Mouse (Mus musculus) liver, adult (tissue): Measurements from ENCODE around the gene Lhx5.

Source experiments
- GATA4 ChIP-seq: IDR thresholded peaks from 2 replicates; pipeline ENCODE4 v1.6.1; 2014; ENCODE audit warnings: mild to moderate bottlenecking, low read length; ENCODE audit not compliant: insufficient replicate concordance

The Lhx5 gene

DNA sequence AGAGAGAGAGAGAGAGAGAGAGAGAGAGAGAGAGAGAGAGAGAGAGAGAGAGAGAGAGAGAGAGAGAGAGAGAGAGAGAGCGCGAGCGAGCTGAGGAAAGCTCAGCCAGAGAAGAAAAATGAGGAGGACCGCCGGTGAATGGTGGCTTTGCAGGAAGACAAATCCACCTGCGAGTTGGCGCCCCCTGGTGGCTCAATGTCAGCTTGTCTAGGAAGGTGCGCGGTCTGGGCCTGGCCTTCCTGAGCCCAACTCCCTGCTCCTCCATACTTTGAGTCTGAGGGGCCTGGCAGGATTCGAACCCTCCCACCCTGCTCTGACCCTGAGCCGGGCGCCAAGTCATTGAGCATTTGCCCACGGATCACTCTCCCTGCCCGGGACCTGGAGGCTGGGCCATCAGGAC is 9.2 kb downstream of the Lhx5 start:
- TF ChIP-seq GATA4 = no peak

DNA sequence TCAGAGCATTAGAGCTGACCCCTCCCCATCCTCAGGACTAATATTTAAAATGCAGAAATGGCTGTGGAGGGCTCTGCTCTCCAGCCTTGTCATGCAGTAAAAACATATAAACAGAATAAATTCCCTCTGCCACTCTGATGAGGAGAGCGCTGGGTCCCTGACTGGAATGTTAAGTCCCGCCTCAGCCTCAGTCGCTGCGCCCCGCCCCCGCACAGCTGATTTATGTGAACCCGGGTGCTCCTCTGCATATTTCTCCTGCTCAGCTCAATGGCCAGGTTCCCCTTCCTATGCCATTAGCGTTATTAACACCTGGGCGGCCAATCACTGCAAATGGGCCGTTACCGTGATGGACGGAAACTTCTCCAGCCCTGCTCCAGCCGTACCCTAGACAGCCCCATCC is 15.8 kb downstream of the Lhx5 start:
- no peak for TF ChIP-seq GATA4

DNA sequence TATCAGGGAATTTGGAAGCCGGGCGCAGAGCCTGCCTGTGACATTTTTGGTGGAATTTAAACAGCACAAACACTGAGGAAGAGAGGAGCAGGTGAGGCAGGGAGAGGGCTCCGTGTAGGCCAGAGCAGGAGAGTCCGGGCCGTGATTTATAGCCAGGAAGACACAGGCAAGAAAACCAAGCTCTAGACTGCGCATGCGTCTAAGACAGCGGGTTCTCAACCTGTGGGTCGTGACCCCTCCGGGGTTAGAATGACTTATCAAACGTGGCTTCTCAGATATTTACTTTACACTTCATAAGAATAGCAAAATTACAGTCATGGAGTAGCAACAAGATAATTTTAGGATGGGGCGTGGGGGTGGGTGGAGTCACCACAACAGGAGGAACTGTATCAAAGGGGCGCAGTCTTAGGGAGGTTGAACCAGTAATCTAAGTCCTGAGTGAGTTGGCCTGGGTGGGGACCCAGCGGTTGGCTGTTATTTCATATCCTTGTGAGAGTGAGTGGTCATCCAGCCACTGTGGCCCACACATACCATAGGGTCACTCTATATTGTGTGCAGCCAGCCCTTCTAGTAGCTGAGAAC is 23.3 kb downstream of the Lhx5 start:
- TF ChIP-seq GATA4 = no peak

DNA sequence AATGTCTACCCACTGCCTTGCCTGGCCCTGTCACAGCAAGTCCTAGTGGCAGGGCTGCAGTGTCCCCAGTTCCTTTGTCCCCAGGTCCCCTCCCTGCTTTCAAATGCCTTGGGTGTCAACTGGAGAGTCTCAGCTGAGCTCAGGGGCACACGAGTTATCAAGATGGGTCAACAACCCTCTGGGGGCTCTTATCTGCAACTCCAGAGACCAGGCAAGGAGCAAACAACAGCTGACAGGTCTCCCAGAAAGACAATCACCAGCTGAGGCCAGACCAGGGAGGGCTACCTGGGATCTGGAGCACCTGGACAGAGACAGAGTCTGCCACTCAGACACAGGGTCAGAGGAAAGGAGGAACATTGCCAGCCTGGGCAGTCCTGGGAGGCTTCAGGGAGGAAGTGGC is 24.8 kb downstream of the Lhx5 start:
- no peak for TF ChIP-seq GATA4

DNA sequence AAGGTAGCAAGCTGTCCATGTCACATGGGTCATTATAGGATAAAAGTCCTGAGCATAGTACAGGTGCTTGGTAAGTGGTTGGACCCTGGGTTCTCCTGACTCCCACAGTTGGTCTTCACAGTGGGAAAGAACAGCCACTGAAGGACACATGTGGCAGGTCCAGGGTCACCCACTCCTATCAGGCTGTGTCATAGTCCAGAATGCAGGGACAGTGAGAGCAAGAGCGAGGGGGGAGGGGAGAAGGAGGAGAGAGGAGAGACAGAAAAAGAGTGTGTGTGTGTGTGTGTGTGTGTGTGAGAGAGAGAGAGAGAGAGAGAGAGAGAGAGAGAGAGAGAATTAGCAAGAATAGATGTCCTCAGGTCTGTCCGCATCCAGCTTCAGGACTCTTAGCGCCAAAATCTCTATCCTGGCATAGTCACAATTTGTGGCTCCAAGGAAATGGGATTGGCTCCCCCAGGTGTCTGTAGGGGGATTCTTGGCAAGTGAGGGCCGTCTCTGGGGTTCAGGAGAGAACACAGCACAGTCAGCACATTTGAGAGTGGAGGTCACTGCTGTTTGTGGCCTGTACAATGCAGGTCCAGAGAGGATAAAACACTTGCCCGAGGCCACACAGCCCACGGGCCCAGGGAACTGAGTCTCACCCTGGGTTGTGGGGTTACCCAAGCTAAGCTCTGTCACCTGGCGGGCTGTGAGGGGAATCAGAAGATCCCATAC is 25.5 kb downstream of the Lhx5 start:
- no peak for TF ChIP-seq GATA4

DNA sequence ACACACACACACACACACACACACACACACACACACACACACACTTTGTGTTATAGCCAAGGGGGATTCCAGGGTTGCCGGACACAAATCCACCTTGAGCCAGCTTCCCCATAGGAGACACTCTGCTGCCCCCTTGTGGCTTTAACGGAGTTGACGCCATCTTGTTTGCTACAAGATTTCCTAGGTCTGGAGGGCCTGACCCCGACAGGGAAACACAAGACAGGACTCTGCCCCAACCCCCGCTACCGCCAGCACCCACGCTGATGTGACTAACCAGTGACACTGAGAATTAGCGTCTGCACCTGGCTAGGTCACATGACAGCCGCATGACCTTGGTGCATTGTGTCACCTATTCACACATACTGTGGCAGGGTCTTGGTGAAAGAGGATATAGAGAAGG is 26.1 kb downstream of the Lhx5 start:
- no peak for TF ChIP-seq GATA4

DNA sequence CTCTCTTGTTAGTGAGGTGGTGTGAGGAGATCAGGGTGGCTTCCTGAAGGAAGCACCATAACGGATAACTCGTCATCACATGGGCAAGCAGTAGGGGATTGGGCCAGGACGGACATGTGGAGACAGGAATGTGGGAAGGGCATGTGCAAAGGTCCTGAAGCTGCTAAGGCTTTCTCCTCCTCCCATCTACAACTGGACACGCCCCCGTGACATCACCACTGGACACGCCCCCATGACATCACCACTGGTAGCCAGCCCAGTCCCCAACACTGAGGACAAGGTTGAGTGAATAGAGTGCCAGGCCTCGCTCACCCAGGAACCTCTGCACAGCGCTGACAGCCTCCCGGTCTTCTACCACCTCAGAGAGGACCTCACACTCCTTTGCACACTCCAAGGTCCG is 27.6 kb downstream of the Lhx5 start:
- TF ChIP-seq GATA4 = no peak

DNA sequence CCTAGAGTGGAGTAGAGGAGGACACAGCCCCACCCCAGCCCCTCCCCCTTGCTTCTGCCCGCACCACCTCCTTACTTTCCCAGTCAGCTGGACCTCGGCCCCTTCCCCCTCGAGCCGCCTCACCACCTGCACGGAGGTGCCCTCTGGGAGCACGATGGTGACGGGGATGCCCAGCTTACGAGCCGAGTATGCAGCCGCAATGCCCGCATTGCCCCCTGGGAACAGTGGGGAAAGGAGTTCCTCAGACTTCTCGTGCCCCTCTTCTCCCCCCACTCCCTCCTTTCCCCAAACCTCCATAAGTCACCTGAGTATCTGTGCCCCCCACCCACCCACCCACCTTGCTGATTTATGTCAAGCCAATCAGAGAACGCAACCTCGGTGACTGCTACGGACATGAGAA is 30.4 kb downstream of the Lhx5 start:
- TF ChIP-seq GATA4 = no peak

DNA sequence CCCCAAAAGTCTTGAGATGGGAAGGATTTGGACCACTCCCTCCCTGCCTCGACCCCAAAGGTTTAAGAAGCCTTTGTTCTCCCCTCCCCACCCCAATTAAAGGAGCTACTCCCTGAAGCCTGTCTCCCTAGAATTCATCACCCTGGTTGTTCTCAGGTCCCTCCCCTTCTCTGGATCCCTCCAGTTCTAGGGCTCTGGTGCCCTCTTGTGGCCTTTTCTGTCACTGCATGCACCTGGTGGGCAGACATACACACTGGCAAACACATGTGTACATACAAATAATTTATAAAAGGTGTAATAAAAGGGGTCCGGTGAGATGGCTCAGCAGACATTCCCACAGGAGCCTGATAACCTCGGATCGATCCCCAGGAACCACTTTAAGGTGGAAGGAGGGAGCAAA is 32.8 kb downstream of the Lhx5 start:
- TF ChIP-seq GATA4 = no peak

DNA sequence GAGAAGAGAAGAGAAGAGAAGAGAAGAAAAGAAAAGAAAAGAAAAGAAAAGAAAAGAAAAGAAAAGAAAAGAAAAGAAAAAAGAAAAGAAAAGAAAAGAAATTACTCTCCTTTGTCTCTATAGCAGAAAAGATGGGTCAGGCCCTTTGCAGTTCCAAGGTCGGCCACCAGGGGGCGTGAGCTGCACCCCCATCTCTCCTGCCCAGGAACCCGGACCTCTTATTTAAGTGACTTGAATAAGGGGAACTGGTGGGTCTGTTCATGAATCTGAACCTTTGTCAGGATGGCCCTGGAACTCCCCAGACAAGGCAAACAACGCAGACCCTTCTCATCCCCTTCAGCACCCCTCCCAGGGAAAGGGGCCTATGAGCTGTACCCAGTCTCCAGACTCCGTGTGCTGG is 33.6 kb downstream of the Lhx5 start:
- no peak for TF ChIP-seq GATA4

DNA sequence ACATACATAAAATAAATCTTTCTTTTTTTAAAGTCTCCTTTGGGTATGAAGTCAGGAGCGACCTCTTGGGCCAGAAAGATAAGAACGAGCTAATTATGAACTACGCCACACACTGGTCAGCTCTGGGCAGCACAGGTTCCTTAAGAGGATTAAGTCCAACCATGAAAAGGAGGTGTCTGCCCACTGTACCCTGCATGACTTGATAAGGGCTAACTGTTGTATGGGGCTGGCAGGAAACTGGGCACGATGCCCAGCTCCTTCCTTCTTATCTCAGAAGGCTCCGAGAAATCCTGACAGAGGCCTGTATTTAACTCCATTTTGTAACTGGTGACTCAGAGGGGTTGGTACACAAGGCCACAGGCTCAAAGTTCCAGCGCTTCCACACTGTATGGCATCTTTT is 34.4 kb downstream of the Lhx5 start:
- 0 out of 2 replicates have a peak, but pooled peaks have one; percentile 32 for TF ChIP-seq GATA4

DNA sequence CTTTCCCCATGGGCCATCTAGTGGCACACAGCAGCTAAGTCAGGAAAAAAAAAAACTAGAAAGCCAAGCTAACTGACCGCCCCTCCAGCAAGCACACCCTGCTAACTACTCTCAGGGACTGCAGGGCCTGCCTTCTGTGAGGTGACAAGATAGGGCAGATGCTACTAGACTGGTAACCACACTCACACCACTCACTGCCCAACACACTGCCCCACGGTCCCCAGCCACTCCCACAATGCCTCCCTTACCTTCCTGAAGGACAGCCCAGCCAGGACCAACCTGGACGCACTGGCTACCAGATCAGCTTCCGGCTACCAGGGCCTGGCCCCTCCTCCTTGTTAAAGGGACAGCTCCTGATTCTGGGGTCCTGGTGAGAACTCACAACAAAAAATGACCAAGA is 35.5 kb downstream of the Lhx5 start:
- TF ChIP-seq GATA4 = no peak

DNA sequence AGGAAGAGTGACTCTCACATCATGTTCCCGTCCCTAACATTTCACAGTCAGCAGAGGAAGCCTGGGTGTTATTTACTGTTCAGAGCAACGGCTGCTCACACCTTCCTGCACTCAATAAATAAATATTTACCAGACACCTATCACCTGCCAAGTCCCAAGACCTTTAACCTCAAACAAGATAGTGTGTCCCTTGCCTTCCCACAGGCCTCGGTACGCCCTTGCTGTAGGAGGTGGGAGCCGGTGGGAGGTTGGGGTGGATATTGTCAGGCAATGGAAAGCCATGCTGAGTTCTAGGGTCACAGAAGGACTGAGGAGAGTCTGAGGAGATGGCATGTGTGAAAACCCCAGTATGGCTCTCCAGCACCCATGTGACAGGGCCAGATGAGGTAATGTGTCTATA is 36.8 kb downstream of the Lhx5 start:
- peak; percentile 84 for TF ChIP-seq GATA4

DNA sequence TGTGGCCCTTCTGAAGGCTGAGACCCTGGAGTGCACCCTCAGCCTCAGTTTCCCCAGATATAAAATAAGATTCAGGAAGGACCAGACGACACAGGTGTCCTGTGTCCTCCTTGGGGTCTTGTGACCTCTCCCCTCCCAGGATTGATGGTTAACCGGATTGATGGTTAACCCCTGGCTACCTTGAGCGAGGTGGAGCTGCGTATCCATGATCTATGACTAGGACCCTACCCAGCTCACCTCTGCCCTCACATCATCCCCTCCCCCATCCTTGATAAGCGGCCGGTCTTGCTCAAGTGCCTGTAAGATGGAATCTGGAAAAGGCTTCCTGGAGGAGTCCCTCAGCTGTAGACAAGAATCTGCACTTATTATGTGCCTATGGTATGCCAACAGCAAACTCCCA is 37.3 kb downstream of the Lhx5 start:
- peak; percentile 6; the same call in 1 of the 2 replicates for TF ChIP-seq GATA4

DNA sequence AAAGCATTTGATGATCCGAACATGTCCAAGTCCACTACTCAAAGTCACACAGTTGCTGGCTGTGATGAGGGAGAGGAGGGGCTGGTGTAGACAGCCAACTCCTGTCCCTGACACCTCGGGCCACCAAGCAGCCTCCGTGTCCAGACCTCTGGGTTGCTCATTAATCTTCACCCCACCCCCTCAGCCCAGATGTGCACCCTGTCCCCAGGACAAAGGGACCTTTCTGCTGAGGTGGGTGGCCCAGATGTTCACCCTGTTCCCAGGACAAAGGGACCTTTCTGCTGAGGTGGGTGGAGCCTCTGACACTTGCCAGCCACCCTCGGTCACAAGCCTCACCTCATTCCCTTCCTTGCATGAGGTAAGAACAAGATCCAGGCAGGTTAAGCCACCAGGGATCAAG is 40.0 kb downstream of the Lhx5 start:
- peak; percentile 17; the same call in 1 of the 2 replicates for TF ChIP-seq GATA4

DNA sequence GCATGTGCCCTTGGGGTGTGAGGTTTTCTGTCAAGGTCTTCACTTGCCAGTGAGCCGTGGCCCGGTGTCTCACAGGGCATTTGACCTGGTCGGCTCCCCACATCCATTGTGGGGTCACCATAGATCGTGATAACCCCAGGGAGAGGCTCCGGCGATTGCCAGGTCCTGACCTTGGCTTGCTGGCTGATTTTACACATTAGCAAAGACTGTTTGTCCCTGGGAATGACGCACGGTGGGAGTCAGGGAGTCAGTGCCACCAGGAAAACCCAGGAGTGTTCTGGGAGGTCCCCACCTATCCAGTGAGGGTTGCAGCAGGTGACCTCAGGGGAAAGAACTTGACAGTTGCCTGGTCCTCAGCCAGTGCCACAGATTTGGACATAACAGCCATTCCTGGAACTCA is 41.3 kb downstream of the Lhx5 start, which contains the start of gene Sdsl:
Gene Sdsl (minus strand): TSS at position 41 of the 400 bp plus-strand sequence.
- peak; percentile 65; the same call in 1 of the 2 replicates for TF ChIP-seq GATA4

DNA sequence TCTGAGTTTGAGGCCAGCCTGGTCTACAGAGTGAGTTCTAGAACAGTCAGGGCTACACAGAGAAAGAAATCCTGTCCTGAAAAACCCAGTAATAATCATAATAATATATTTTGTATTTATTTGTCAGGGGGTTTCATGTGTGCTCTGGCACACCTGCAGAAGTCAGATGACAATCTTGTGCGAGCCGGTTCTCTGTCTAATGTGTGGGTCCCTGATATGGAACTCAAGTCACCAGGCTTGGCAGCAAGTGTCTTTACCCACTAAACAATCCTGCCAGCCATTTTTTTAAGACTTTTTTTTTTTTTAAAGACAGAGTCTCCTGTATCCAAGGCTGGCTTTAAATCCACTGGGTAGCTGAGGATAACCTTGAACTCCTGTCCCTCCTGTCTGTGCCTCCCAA is 41.9 kb downstream of the Lhx5 start:
- no peak for TF ChIP-seq GATA4
